Mouse (Mus musculus) midbrain, embryonic 14.5 days (tissue): ENCODE measurements around the gene Kcnh6. TPM values are rescaled to one million over a fixed set of nuclear protein-coding genes. Genes with fewer than 3 reads are reported as not detected.

Experiments
- ATAC-seq: fragments of 200-750 bp; cut with Nextera tagmentation; 2 replicates; pipeline ENCODE4 v1.8.0; 2017; ENCODE audit warnings: moderate number of reproducible peaks, moderate library complexity; ENCODE audit not compliant: low FRiP score, low TSS enrichment
- DNase-seq: peaks from one replicate; pipeline ENCODE4 v3.0.0-alpha.2; 2015
- H3K27ac ChIP-seq: fragments of 300-500 bp; sonication (generic); replicated peaks from 2 replicates; pipeline ENCODE4 v1.5.1; 2014; ENCODE audit warnings: mild to moderate bottlenecking, low read depth, low read length, moderate library complexity
- H3K27me3 ChIP-seq: fragments of 300-500 bp; sonication (generic); 2 replicates; pipeline ENCODE4 v1.6.1; 2014; ENCODE audit warnings: low read length, control low read depth, mixed read lengths; ENCODE audit not compliant: control insufficient read depth, insufficient read depth
- H3K36me3 ChIP-seq: fragments of 300-500 bp; sonication (generic); 2 replicates; pipeline ENCODE4 v1.6.1; 2014; ENCODE audit warnings: low read length, control low read depth; ENCODE audit not compliant: control insufficient read depth, insufficient read depth
- H3K4me1 ChIP-seq: fragments of 300-500 bp; sonication (generic); 2 replicates; pipeline ENCODE4 v1.6.1; 2014; ENCODE audit warnings: mild to moderate bottlenecking, antibody characterized with exemption, low read length, control low read depth; ENCODE audit not compliant: control insufficient read depth, insufficient read depth
- H3K4me2 ChIP-seq: fragments of 300-500 bp; sonication (generic); 2 replicates; pipeline ENCODE4 v1.6.1; 2014; ENCODE audit warnings: mild to moderate bottlenecking, low read length, moderate library complexity
- H3K4me3 ChIP-seq: fragments of 300-500 bp; sonication (generic); replicated peaks from 2 replicates; pipeline ENCODE4 v1.5.1; 2014; ENCODE audit warnings: low read depth, low read length
- H3K9ac ChIP-seq: fragments of 300-500 bp; sonication (generic); replicated peaks from 2 replicates; pipeline ENCODE4 v1.6.1; 2014; ENCODE audit warnings: mild to moderate bottlenecking, low read length, moderate library complexity
- H3K9me3 ChIP-seq: fragments of 300-500 bp; sonication (generic); 2 replicates; pipeline ENCODE4 v1.6.1; 2016; ENCODE audit warnings: low read length, control low read depth, mixed read lengths; ENCODE audit not compliant: control insufficient read depth
- WGBS: fragments of 180-500 bp; shearing (Covaris S2); extraction: QIAGEN DNeasy Blood & Tissue Kit; methylation state at CpG from one replicate; pipeline ENCODE4 v1.1.7; 2014; 5-methylcytosine and 5-hydroxymethylcytosine counted together
- polyA plus RNA-seq: library from polyadenylated mRNA; unstranded; fragments of >200 nt; fragmentation: Nextera tagmentation; extraction: Ambion mirVana; gene quantifications from 2 replicates; pipeline ENCODE4 v1.2.1, GENCODE M21; 2014

Gene Kcnh6
- polyA plus RNA-seq, 1 experiment from 2014 or later = 1.00 TPM

DNA sequence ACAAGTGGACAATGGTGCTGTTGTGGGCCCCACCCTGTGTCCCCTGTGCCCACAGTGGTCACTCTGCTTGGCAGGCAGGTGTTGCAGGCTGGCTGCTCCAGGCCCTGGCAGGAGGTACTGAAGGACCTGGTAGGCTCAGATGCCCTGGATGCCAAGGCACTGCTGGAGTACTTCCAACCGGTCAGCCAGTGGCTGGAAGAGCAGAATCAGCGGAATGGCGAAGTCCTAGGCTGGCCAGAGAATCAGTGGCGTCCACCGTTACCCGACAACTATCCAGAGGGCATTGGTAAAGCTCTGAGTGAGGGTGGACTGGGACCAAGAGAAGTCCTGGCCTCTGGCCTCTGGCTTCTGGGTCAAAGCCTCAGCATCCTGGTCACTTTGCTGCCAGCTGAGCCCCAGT, 33.3 kb upstream of the Kcnh6 start:
- ATAC-seq = no peak
- 94% methylated on average over 6 of the region's 6 CpGs for WGBS
- H3K4me2 ChIP-seq = no peak overlapping the region

DNA sequence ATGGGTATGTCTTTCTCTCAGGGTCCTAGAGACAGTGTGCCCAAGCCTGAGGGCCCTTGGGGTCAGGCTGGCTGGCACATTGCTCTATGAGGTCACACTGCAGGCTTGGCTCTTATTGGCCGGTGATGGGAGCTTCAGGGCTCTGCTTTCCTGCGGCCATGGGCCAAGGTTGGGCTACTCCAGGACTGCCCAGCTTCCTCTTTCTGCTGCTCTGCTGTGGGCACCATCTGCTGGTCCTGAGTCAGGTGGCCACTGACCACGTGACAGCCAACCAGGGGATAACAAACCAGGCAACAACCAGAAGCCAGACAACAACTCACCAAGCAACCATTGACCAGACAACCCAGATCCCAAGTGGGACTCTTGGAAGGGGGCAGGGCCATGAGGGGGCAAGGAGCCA, 32.9 kb upstream of the Kcnh6 start:
- DNase-seq (no peak), ATAC-seq (no peak)
- H3K36me3 ChIP-seq = no peaks in the 10 kb centered on the region
- no peak overlapping the region for H3K4me3 ChIP-seq
- H3K4me1 ChIP-seq = no peaks in the 10 kb centered on the region
- no peak overlapping the region for H3K27ac ChIP-seq
- WGBS = 82% methylated on average over 3 of the region's 3 CpGs
- H3K9ac ChIP-seq = no peak overlapping the region
- no peak overlapping the region for H3K4me2 ChIP-seq
- no peaks in the 10 kb centered on the region for H3K27me3 ChIP-seq
- no peaks in the 10 kb centered on the region for H3K9me3 ChIP-seq

More for the DNA sequence above, 33.3 kb upstream of the Kcnh6 start:
- Histone ChIP-seq H3K36me3 (no peaks in the 10 kb centered on the region), H3K27me3 (no peaks in the 10 kb centered on the region), H3K9ac (no peak overlapping the region), H3K4me1 (no peaks in the 10 kb centered on the region), H3K4me3 (no peak overlapping the region), H3K27ac (no peak overlapping the region), H3K9me3 (no peaks in the 10 kb centered on the region)
- no peak for DNase-seq

DNA sequence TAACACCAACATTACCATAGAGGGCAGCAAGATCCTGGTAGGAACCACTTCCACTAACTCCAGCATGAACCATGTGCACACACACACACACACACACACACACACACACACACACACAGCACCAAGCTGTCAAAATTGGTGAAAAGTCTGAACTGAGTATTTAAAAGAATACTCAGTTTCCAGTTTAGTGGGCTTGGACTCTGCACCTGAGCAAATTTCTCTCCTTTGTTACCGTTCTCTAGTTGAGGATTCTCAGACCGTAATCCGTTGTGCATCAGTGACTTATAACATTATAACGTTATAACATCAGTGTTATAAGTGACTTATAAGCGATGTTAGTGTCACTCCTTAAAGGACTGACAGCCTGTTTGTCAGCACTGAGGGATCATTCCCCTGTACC, 32.3 kb upstream of the Kcnh6 start:
- H3K27ac ChIP-seq = no peak overlapping the region
- DNase-seq (no peak), ATAC-seq (no peak)
- no peak overlapping the region for H3K4me2 ChIP-seq
- WGBS = 88% methylated on average over 5 of the region's 5 CpGs
- no peaks in the 10 kb centered on the region for H3K36me3 ChIP-seq
- H3K4me3 ChIP-seq = no peak overlapping the region
- H3K9ac ChIP-seq = no peak overlapping the region
- H3K27me3 ChIP-seq = no peaks in the 10 kb centered on the region
- no peaks in the 10 kb centered on the region for H3K4me1 ChIP-seq
- no peaks in the 10 kb centered on the region for H3K9me3 ChIP-seq

DNA sequence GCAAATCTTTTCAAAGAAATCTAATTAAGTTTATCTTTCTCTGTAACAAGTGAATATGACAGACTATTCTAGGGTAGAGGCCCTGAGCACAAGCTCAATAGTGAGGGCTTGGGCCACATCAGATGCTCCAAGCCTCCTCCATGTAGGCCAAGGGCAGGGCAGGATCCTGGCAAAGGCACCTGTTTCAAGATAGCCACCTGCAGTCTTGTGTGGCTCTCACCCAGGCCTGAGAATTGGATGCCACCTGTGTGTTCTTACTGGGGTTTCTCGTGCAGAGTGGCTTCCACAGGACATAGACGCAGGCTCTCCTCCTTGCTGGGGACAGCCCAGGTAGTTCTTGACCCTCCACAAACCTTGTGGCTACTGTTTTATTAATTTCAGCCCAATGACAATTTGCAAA, 29.7 kb upstream of the Kcnh6 start:
- Histone ChIP-seq H3K27me3 (no peaks in the 10 kb centered on the region), H3K4me2 (no peak overlapping the region), H3K9me3 (no peaks in the 10 kb centered on the region), H3K4me1 (no peaks in the 10 kb centered on the region), H3K9ac (no peak overlapping the region), H3K36me3 (no peaks in the 10 kb centered on the region), H3K4me3 (no peak overlapping the region), H3K27ac (no peak overlapping the region)
- 73% methylated on average over 2 of the region's 2 CpGs for WGBS
- no peak for DNase-seq
- ATAC-seq = no peak

DNA sequence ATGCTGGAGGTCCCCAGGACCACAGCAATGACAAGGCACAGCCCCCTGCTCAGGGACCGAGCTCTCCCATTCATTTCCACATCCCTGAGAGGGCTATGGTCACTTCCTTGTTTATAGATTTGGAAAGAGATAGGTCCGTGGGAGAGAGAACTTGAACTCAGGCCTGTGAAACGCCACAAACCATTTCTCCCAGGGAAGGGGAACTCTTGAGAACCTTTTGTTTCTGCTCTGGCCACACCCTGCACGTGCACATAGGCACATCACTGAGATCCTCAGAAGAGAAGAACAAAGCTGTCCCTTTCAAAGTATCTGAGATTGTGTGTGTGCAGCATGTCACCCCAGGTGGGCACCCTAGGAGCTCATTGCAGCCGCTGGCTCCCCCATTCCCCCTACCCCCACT, 29.3 kb upstream of the Kcnh6 start:
- H3K4me3 ChIP-seq = no peak overlapping the region
- no peaks in the 10 kb centered on the region for H3K36me3 ChIP-seq
- H3K4me2 ChIP-seq = no peak overlapping the region
- DNase-seq = no peak
- H3K9ac ChIP-seq = no peak overlapping the region
- H3K9me3 ChIP-seq = no peaks in the 10 kb centered on the region
- H3K27ac ChIP-seq = no peak overlapping the region
- ATAC-seq = no peak
- WGBS = 68% methylated on average over 5 of the region's 5 CpGs
- no peaks in the 10 kb centered on the region for H3K27me3 ChIP-seq
- no peaks in the 10 kb centered on the region for H3K4me1 ChIP-seq

DNA sequence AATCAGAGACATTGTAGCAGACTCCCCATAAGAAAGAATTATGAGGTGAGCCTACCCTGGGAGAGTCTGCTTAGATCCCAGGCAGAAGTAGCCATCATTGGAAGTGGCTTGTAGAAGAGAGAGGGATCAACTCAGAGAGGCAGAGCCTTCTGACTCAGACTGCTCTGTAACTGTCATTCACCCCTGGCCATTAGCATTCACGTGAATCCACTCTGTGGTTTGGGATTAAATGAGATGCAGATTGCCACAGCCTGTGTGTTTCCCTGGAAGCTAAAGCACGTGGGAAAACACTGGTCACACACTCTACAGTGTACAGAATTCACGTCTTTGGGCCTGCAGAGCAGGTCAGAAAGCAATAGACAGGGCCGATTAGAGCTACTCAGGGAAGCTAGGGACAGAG, 23.5 kb upstream of the Kcnh6 start:
- ATAC-seq = no peak
- Histone ChIP-seq H3K4me3 (no peak overlapping the region), H3K27ac (no peak overlapping the region), H3K27me3 (no peaks in the 10 kb centered on the region), H3K4me2 (no peak overlapping the region), H3K4me1 (no peaks in the 10 kb centered on the region), H3K36me3 (no peaks in the 10 kb centered on the region), H3K9ac (no peak overlapping the region), H3K9me3 (no peaks in the 10 kb centered on the region)
- no peak for DNase-seq
- 48% methylated on average over 4 of the region's 4 CpGs for WGBS

DNA sequence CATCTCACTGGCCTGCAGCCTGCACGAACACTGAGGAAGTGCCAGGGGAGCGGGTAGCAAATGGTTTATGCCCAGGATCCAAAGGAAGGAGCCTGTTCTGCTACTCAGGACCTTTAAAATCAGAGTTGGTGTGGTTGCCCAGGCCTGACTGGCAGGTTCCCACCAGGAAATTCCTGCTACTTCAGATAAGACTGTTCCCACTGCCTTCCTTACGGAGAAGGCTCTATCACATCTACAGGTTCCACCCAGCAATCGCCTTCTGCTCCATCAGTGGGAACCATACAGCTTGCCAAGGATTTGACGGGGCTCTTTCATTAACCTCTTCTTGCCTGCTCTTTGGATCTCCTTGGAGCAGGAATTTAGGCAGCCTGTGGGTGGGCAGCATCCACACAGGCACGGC, 20.5 kb upstream of the Kcnh6 start:
- H3K36me3 ChIP-seq = no peaks in the 10 kb centered on the region
- ATAC-seq (no peak), DNase-seq (no peak)
- no peak overlapping the region for H3K27ac ChIP-seq
- H3K4me3 ChIP-seq = no peak overlapping the region
- H3K4me1 ChIP-seq = no peaks in the 10 kb centered on the region
- H3K9ac ChIP-seq = no peak overlapping the region
- no peak overlapping the region for H3K4me2 ChIP-seq
- WGBS = 81% methylated on average over 6 of the region's 6 CpGs
- no peaks in the 10 kb centered on the region for H3K9me3 ChIP-seq
- H3K27me3 ChIP-seq = no peaks in the 10 kb centered on the region

DNA sequence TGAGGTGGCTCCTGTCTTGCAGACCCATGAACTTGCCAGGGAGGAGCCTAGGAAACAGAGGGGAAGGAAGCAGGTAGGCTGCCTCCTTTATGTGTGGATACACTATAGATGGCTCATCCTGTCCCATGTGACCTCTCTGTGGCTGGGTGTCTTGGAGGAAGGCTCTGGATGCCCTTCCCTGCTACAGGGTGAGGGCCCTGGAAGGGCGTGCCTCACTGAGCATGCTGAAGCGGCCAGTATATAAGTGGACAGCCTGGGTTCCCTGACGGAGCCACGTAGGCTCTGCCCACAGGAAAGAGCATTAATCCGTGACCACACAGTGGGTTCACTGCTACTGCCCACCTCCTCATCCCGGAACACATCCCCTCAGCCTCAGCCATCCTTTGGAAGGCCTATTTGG, 18.5 kb upstream of the Kcnh6 start:
- ATAC-seq (no peak), DNase-seq (no peak)
- H3K4me2 ChIP-seq = no peak overlapping the region
- H3K4me3 ChIP-seq = no peak overlapping the region
- no peaks in the 10 kb centered on the region for H3K4me1 ChIP-seq
- no peaks in the 10 kb centered on the region for H3K36me3 ChIP-seq
- H3K9me3 ChIP-seq = no peaks in the 10 kb centered on the region
- no peaks in the 10 kb centered on the region for H3K27me3 ChIP-seq
- 68% methylated on average over 6 of the region's 6 CpGs for WGBS
- H3K27ac ChIP-seq = no peak overlapping the region
- H3K9ac ChIP-seq = no peak overlapping the region

DNA sequence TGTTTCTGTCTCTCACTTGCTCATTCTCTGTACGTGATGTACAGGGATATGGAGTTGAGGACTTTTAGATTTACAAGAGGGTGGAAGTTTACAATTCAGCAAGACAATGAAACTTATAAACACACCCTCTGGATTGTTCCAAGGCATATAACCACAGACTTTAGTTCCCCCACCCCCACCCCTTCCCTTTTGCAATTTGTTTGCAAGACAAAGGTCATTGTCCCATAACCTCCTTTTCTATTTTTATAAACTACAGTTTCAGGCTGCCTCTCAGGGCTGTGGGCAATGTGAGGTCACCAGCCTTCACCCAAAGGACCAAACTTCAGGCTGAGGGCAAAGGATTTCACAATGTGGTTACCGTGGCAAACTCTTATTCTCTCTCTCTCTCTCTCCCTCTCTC, 17.7 kb upstream of the Kcnh6 start:
- Histone ChIP-seq H3K27ac (no peak overlapping the region), H3K27me3 (no peaks in the 10 kb centered on the region), H3K4me3 (no peak overlapping the region), H3K9me3 (no peaks in the 10 kb centered on the region), H3K4me1 (no peaks in the 10 kb centered on the region), H3K9ac (no peak overlapping the region), H3K36me3 (no peaks in the 10 kb centered on the region), H3K4me2 (no peak overlapping the region)
- ATAC-seq (no peak), DNase-seq (no peak)
- 64% methylated on average over 2 of the region's 2 CpGs for WGBS
